Mouse (Mus musculus): Measurements from ENCODE around the gene Tmem25.
"Not testable (repeated sequence)": the region's sequence is repeated elsewhere in the genome, so short reads cannot be mapped to it uniquely, and the experiment has no call there.

The Tmem25 gene

GRCm38 (mm10) chr9:44772750-44773651 lies 26.1 kb downstream of the Tmem25 start:
- DNase-seq (ENCODE audit: low read depth) = peak; percentile 97

GRCm38 (mm10) chr9:44772392-44772749 lies 26.7 kb downstream of the Tmem25 start:
- DNase-seq (ENCODE audit: low read depth) = no peak

DNA sequence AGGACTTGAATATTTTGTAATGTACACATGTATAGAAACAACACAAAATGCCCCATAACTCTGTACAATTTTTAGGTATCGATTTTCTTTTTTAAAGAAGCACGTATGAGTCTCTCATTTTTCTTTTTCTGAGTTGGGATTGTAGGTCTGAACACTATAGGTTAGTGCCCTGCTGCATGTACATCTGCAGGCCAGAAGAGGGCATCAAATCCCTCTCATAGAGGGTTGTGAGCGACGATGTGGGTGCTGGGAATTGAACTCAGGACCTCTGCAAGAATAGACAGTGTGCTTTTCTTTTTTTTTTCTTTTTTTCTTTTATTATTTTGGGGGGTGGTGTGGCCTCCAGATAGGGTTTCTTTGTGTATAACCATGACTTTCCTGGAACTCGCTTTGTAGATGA lies 27.7 kb downstream of the Tmem25 start:
- DNase-seq (ENCODE audit: low read depth) = no peak

GRCm38 (mm10) chr9:44768029-44768394 lies 31.1 kb downstream of the Tmem25 start:
- DNase-seq (ENCODE audit: low read depth) = not testable (repeated sequence)

- DNase-seq (ENCODE audit: low read depth) = peak; percentile 93
These were observed 31.7 kb downstream of the Tmem25 start, which contains the start of the genes Arcn1 and Ift46 for GRCm38 (mm10) chr9:44767101-44768028. Arcn1 (minus strand) TSS chr9:44767845. Ift46 (plus strand) TSS chr9:44767908.

GRCm38 (mm10) chr9:44760873-44761272 lies 38.2 kb downstream of the Tmem25 start:
- DNase-seq (ENCODE audit: low read depth) = no peak

DNA sequence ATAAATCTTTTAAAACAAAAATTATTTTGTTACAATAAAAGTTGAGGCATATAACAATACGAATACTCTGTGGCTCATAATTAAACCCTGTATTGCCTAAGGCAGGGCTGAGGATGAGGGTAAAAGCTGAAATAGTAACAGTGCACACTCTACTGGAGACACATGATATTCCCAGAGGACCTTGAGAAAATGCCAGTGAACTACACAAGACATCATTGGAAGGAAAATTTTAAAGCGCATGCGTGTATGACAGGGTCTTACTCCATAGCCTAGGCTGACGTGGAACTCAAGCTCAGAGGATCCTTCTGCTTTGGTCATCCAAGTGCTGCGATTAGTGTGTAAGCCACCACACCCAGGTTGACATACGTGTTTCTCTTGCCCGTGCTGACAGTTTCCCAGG lies 50.6 kb downstream of the Tmem25 start:
- DNase-seq (ENCODE audit: low read depth) = peak; percentile 26

DNA sequence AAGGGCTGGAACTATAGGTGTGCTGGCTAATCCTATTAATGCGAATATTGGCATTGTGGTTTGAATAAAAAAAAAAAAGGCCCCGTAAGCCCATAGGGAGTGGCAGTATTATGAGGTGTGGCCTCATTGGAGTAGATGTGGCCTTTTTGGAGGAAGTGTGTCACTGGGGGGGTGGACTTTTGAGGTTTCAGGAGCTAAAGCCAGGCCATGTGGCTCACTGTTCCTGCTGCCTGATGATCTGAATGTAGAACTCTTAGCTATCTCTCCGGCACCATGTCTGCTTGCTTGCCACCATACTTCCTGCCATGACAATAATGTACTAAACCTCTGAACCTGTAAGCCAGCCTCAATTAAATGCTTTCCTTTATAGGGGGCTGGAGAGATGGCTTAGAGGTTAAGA lies 51.8 kb downstream of the Tmem25 start:
- DNase-seq (ENCODE audit: low read depth) = no peak

DNA sequence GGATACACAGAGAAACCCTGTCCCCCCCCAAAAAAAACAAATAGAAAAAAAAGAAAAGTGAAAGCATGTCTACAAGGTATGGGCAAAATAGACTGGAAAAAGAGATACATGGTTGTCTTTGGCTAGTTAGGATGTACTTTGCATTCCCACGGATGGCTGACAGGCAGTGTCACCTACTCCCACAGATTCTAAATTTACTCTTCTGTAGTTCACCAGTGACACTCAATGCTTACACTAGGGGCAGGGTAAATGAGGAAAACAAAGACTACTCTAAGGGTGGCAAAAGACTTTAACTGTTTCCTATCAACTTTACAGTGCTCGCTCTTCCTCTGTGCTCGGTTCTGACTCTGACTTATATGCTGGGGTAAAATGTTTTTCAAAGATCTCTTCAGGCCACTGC lies 52.4 kb downstream of the Tmem25 start:
- DNase-seq (ENCODE audit: low read depth) = no peak

GRCm38 (mm10) chr9:44745371-44745770 lies 53.7 kb downstream of the Tmem25 start:
- no peak for DNase-seq (ENCODE audit: low read depth)
